Mouse (Mus musculus) embryo, embryonic 10.5 days (tissue): ENCODE data around the gene Rae1.

Experiments used
- DNase-seq: peaks from one replicate; pipeline ENCODE4 v3.0.0-alpha.2; 2015; ENCODE audit warnings: low spot score

The Rae1 gene

GRCm38 (mm10) chr2:173027169-173027823 is 27.4 kb downstream of the Rae1 start:
- no peak for DNase-seq

GRCm38 (mm10) chr2:173027824-173028495 is 28.0 kb downstream of the Rae1 start:
- no peak for DNase-seq

GRCm38 (mm10) chr2:173028508-173029031 is 28.7 kb downstream of the Rae1 start:
- no peak for DNase-seq

GRCm38 (mm10) chr2:173030591-173031338 is 30.8 kb downstream of the Rae1 start:
- no peak for DNase-seq

- DNase-seq, result no peak
These were observed 33.6 kb downstream of the Rae1 start for GRCm38 (mm10) chr2:173033531-173033930.

GRCm38 (mm10) chr2:173034998-173035397 is 35.1 kb downstream of the Rae1 start:
- no peak for DNase-seq

GRCm38 (mm10) chr2:173035653-173036052 is 35.7 kb downstream of the Rae1 start:
- DNase-seq, result no peak

- DNase-seq, result no peak
These were observed 36.1 kb downstream of the Rae1 start for GRCm38 (mm10) chr2:173036055-173036454.

GRCm38 (mm10) chr2:173036611-173037010 is 36.7 kb downstream of the Rae1 start:
- no peak for DNase-seq

GRCm38 (mm10) chr2:173037347-173037746 is 37.4 kb downstream of the Rae1 start:
- no peak for DNase-seq

GRCm38 (mm10) chr2:173037827-173038607 is 38.1 kb downstream of the Rae1 start:
- no peak for DNase-seq

GRCm38 (mm10) chr2:173039041-173039440 is 39.1 kb downstream of the Rae1 start:
- DNase-seq, result no peak

GRCm38 (mm10) chr2:173040803-173041202 is 40.9 kb downstream of the Rae1 start:
- DNase-seq, result no peak

GRCm38 (mm10) chr2:173041242-173041641 is 41.3 kb downstream of the Rae1 start:
- DNase-seq, result no peak

GRCm38 (mm10) chr2:173041893-173042292 is 42.0 kb downstream of the Rae1 start:
- DNase-seq, result no peak

GRCm38 (mm10) chr2:173042504-173043162 is 42.7 kb downstream of the Rae1 start:
- DNase-seq, result no peak

GRCm38 (mm10) chr2:173044198-173044970 is 44.5 kb downstream of the Rae1 start:
- DNase-seq, result no peak

- no peak for DNase-seq
These were observed 46.8 kb downstream of the Rae1 start for GRCm38 (mm10) chr2:173046582-173047297.

- DNase-seq, result no peak
These were observed 47.6 kb downstream of the Rae1 start for GRCm38 (mm10) chr2:173047471-173047870.
